Mouse (Mus musculus) adrenal gland, postnatal 14 days (tissue): ENCODE measurements around the gene Aurka. TPM values are rescaled to one million over a fixed set of nuclear protein-coding genes. Genes with fewer than 3 reads are reported as not detected.

Experiments used
- DNase-seq: peaks from one replicate; pipeline ENCODE4 v3.0.0; 2021; ENCODE audit warnings: mixed read lengths
- long read RNA-seq, 2 experiments: library from polyadenylated mRNA; stranded (forward); transcript quantifications; one replicate each; pipeline ENCODE4 v2.0.0; 2021
- total RNA-seq: library from RNA; stranded (reverse); gene quantifications from 2 replicates; pipeline ENCODE4 v1.2.3, GENCODE M21; 2021

The Aurka gene
- total RNA-seq, result 10.5 and 14.6 TPM in 2 replicates
- long read RNA-seq, experiment 1, transcript Aurka-203 (9 exons, 1,862 nt), result major isoform, 24 of 31 reads
- long read RNA-seq, experiment 1, partial matches to known transcripts, result 1 of 31 reads
- long read RNA-seq, experiment 1, other reads (novel, unspliced or antisense), result 4 of 31 reads
- long read RNA-seq, experiment 2, transcript Aurka-203 (9 exons, 1,862 nt), result major isoform, 5 of 6 reads
- long read RNA-seq, experiment 2, partial matches to known transcripts, result 1 of 6 reads
- long read RNA-seq, experiment 2, other reads (novel, unspliced or antisense), result 0 of 6 reads

- peak; percentile 96 for DNase-seq
Measured at GRCm38 (mm10) chr2:172370411-172371223, at the start of gene Aurka, which contains the start of gene Cstf1. TSS of gene Aurka (minus strand) at chr2:172370535. TSS of gene Cstf1 (plus strand) at chr2:172370681.

- no peak for DNase-seq
Measured at GRCm38 (mm10) chr2:172418208-172418607, 47.9 kb upstream of the Aurka start.

- no peak for DNase-seq
Measured at GRCm38 (mm10) chr2:172416876-172417275, 46.5 kb upstream of the Aurka start.

- no peak for DNase-seq
Measured at GRCm38 (mm10) chr2:172416218-172416617, 45.9 kb upstream of the Aurka start.

GRCm38 (mm10) chr2:172413894-172414293, 43.6 kb upstream of the Aurka start:
- DNase-seq, result no peak

GRCm38 (mm10) chr2:172413273-172413672, 42.9 kb upstream of the Aurka start:
- DNase-seq, result no peak

GRCm38 (mm10) chr2:172412454-172412853, 42.1 kb upstream of the Aurka start:
- no peak for DNase-seq

GRCm38 (mm10) chr2:172411091-172411490, 40.8 kb upstream of the Aurka start:
- peak; percentile 8 for DNase-seq

GRCm38 (mm10) chr2:172410686-172411085, 40.4 kb upstream of the Aurka start:
- no peak for DNase-seq

GRCm38 (mm10) chr2:172407499-172407898, 37.2 kb upstream of the Aurka start:
- no peak for DNase-seq

GRCm38 (mm10) chr2:172406173-172406572, 35.8 kb upstream of the Aurka start:
- DNase-seq, result no peak

GRCm38 (mm10) chr2:172405011-172405410, 34.7 kb upstream of the Aurka start:
- DNase-seq, result no peak

GRCm38 (mm10) chr2:172404239-172404638, 33.9 kb upstream of the Aurka start:
- DNase-seq, result no peak

GRCm38 (mm10) chr2:172401116-172401825, 30.9 kb upstream of the Aurka start:
- DNase-seq, result no peak

GRCm38 (mm10) chr2:172399901-172400300, 29.6 kb upstream of the Aurka start:
- DNase-seq, result peak; percentile 15

GRCm38 (mm10) chr2:172395961-172396360, 25.6 kb upstream of the Aurka start:
- DNase-seq, result no peak

- no peak for DNase-seq
Measured at GRCm38 (mm10) chr2:172394671-172395070, 24.3 kb upstream of the Aurka start.

GRCm38 (mm10) chr2:172394052-172394392, 23.7 kb upstream of the Aurka start:
- no peak for DNase-seq

- DNase-seq, result peak; percentile 22
Measured at GRCm38 (mm10) chr2:172393391-172394051, 23.2 kb upstream of the Aurka start, which contains the start of gene Cass4. TSS of gene Cass4 (plus strand) at chr2:172393794.

GRCm38 (mm10) chr2:172392041-172392521, 21.7 kb upstream of the Aurka start:
- no peak for DNase-seq

GRCm38 (mm10) chr2:172390341-172390740, 20.0 kb upstream of the Aurka start:
- DNase-seq, result no peak

- no peak for DNase-seq
Measured at GRCm38 (mm10) chr2:172384715-172385114, 14.4 kb upstream of the Aurka start.
